Mouse (Mus musculus) liver (tissue): ENCODE measurements at regions not wholly inside any gene's neighbourhood (a gene's known extent, or its start where the extent isn't known, plus 50 kb on each side); places are given as distances from the start of the nearest gene placed in this dataset.

ENCODE experiments used
- DNase-seq: peaks from one replicate; pipeline ENCODE4 v3.0.0-alpha.2; 2020; ENCODE audit warnings: mixed read lengths

DNA sequence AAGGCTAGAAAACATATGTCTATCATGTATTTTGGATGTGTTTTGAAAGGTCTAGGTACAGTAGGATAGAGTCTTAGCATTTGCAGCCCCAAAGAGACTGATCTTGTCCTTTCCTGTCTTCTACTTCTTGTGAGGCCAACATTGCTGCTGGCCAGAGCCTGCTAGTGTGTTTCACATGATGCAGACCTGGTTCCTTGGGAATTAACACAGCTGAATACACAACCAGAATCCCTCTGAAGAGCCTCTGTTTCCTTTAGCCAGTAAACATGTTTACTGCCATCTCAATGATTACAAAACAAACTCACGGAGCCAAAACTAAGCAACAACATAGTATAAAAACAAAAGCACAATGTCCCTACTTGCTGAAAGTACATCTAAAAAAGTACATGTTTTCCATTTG lies 598.9 kb downstream of the 9430069I07Rik start:
- DNase-seq, result no peak
